Mouse (Mus musculus): ENCODE measurements around the gene Adgrl2.

Gene Adgrl2

DNA sequence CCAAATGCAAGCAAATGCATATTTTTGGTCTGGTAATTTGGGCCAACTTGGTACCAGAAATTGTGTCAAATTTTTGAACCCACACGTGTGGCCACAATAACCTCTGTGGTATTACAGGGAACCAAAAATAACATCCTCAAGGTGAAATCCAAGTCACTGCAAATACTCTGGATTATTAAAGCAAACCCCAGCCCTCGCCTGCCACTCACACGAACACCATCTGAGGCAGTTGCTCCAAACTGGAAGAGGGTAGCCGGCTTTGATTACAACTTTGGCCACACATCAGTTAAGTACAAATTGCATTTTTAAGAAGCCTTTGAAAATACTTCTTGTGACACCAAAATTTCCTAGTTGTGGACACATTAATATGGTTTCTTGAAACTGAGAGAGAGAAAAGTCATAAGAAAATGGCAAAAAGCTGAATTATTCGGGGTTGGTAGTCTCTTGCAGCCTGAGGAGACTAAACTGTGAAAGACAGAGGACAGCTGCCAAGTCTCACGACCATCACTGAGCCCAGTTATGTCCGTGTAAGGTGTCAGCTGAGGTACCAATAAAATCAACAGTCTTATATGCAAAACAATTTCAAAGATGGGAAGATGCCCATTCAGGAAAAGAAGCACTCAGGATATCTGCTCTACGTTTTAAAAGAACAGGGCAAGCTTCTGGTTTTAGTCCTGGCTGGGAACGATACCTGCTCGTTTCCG is 18.3 kb downstream of the Adgrl2 start:
- DNase-seq, result no peak

DNA sequence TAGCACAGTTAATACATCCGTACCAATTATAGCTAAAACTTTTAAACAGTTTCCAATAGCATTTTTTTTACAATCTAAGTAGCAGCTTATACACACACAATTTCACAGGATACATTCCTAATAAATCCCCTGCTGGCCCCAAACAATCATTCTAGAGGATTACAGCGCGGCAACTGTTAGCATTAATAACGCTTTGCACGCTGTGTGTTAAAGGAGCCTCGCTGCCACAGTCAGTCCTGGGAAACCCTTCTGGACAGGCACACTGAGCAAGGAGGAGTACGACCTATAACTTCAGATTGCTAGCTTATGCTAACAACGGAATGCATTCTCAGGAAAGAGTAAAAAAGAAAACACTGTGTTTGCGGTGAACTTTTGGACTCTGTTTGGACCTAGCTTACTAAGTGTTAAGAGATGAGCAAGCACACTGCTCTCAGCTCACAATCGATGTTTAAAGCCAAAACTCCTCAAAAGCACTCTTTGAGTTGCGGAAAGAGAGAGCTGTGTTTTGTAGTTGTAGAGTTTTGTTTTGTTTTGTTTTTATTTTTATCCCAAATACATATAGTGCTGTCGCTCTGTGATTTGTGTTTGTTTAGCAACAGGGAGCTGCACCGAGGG is 25.3 kb downstream of the Adgrl2 start:
- no peak for DNase-seq

DNA sequence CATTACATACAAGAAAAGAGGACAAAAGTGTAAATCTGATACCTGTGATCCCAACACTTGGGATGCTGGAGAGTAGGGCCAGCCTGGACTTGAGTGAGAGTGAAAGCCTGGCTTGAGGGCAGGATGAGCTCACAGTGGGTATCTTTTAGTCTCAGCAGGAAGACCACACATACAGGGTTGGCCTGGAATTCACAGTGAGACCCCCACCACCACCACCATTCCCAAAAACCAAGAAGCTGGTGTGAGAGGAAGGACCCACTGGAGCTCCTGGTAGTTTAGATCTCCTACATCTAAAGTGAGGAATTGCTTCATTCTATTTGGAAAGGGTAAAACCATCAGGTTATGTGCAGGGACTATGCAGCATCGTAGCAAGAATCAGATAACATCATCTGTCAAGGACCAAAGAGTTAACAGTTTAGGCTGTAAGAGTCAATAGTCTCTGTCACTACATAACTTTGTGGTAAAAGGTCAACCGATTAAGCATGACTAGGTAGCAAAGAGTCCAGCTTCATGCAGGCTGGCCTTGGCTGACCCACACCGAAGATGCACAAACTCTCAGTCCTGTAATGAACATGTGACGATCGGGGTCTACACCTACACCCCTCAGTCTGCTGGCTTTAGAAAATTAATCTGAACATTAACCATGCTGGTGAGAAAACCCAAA is 26.8 kb downstream of the Adgrl2 start:
- no peak for DNase-seq

DNA sequence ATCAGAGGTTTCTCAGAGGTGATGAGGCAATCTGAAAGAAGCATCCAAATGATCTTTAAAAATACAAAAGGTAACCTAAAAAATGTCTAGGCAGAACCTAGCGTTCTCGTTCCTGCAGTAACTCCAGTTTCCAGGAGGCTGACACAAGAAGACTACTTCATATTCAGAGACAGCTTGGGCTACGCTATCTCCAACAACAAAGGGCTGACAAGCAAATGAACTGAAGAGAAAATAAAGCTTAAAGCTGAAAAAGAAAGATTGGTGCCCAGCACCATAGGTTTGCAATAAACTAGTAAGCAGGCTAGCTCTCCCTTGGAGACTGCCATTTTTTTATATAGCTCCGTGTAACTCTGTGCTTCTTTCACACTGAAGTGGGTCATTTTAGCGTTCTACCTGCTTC is 28.7 kb downstream of the Adgrl2 start:
- DNase-seq, result no peak

DNA sequence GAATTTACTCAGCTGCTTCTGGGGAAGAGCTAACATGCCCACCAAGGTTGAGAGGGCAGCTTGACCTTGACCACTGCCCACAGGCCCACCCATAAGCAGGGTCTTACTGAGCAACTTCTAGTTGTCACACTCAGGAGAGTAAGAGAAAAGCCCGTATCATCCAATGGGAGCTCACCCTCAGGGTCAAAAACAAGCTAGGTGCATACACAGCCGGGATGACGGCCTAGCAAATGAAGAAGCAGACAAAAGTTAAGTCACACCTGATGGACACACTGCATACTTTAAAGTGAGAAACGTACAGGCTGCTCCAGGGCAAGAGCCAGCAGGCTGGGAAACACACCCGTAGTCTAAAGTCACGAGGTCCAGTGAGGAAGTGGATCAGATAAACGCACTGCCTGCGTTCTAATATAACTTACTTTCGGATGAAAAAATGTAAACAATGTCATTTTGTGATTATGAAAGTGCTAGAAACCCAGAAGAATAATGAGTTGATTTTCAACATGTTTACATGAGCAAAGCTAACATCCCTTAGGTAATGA is 29.5 kb downstream of the Adgrl2 start:
- no peak for DNase-seq

DNA sequence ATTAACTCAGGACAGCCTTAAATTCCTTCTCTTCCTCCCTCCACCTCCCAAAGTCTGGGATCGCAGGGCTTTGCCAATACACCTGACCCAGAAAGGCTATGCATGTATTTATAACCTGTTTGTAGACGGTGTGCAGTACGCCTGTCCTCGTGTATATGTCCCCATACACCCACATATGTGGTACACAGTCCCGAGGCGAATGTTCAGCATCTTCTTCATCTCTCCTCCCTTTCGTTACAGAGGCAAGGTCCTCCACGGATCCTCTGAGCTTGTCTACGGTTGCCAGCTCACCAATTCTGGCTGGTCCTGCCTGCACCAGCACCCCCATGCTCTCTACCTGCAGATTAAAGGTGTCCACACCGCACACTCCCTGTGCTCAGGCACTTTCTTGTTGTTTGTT is 30.1 kb downstream of the Adgrl2 start:
- DNase-seq, result no peak

DNA sequence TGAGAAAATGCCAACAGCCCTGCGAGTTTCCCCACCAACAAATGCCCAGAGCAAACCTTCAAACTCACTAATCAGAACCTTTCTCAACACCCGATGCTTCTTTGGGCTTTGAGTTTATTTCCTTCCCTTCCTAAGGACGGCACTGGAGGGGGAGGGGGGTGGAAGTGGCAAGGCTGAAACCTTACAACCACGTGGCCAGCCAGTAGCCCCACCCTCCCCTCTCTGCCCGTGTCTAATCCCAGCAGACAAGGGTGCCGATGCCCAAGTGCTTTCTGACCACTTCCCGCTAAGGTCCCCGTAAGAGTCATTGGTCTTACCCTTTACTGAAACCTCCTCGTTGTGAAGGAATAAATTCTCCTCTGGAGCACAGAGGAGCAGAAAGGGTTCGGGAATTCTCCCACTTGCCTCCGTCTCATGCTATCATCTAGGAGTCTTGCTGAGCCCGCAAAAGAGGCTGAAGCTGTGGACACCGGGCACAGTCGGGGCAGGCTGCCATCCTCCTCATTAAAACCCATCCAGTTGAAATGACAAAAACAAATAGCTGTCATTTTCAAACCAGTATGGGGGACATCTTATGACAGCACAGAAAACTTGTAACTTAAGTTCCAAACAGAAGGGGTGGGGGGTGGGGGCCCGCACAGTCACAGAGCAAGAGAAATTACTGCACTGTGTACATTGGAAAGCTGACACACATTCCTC is 30.9 kb downstream of the Adgrl2 start:
- DNase-seq, result no peak

DNA sequence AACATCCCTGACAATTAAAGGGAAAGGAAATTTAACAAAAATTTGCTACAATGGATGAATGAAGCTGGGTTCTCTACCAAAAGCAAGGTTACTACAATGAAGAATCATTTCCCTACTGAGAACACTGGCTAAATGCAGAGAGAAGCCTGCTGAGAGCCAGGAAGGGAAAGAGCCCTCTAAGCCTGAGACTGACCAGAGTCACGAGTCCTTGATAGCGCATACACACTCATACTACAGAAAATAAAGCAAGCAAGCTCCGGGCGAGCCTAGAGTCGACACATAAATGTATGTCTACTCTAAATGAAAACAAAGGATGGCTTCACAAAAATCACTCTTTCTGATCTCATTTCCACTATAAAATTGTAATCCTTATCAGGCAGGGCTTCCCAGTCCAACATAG is 31.6 kb downstream of the Adgrl2 start:
- DNase-seq, result no peak

DNA sequence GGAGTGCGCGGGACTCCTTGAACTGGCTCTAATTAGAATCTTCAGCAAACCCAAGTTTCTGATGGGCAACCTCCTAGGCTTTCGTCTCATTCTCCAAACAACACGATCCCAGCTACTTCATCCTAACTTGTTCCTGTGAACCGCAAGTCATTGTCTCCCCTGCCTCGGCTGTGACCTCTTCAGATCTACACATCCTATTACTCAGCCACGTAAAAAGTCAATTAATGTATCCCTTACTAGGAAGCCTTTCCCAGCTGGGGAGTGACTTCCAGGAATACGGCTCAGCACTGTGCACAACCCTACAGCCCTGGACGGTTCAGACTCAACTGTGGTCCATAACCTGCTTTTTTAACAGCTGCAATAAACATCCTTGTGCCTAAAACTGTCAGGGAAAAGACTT is 32.2 kb downstream of the Adgrl2 start:
- DNase-seq, result no peak

DNA sequence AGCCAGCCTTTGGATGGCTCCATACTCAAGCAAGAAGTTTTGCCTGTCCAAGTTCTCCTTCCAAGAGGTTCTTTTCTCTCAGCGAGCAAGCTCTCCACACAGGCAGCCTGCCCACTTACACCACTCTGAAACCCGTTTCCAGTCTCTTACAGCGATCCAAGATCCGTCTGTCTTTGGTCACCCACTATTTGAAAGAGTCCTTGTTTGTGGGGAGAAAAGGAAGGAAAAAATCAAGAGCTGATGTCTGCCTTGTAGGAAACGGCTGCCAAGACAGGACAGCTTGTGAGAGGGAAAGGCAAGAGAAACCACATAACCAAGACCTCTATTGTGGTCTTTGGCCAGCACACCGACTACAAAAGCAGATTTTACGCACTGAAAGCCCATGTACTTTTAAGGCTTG is 33.5 kb downstream of the Adgrl2 start:
- no peak for DNase-seq

DNA sequence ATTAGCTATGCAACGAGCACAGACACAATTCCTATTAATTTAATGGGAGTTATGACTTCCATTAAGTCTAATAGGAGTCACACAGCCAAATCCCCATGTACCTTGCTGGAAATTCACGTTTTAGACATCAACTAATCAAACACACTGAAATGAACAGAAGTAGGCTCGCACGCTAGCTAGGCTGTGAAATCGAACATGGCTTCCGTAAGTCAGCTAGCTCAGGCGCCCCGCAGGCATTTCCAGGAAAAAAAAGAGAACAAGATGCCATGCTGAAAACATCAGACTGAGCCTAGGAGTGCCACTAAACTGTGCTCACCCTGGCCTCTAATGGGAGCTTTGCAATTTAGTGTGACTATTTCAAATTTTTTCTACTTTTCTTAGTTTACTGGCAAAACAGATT is 40.6 kb downstream of the Adgrl2 start:
- no peak for DNase-seq

DNA sequence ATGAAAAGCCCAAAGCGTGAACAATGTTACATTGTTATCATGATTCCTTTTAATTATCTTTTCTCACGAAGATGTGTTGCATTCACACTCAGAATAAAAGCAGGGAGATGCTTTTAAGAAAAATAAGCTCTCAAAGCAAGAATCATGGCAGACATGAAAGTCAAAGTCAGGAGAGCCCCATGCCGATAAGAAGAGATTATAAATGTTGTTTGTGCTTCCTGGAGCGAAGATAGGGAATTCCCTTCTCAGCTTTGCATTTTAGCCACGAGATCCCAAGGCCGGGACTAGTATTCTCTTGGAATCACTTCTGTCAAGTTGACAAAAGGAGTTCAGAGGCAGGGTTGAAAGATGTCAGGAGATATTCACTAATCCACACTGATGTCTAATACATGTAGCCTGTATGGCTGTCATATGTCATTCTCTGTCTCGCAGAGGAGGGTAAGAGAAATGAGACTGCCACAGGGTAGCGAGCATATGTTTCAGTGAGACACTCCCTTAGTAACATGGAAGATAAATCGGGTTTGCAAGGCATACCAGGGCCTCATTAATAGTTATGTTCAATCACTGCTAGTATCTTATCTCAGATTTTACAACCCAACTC is 42.5 kb downstream of the Adgrl2 start:
- DNase-seq, result no peak

DNA sequence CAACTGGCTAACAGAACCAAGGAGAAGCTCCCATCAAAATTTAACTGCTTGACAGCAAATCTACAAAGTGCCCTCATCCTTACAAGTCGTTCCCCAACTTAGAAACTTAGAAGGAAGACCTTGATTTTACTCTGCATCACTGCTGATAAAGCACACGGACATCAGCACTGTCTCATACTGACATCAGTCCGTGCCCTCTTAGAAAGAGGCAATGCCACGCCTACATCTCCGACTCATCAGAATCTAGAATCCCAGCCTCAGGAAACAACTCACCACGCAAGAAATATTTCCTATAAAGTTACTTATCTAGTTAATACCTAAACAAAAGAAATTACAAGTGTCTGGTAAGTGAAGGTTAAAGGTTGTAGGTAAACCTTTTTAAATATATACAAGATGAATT is 43.1 kb downstream of the Adgrl2 start:
- DNase-seq, result no peak

DNA sequence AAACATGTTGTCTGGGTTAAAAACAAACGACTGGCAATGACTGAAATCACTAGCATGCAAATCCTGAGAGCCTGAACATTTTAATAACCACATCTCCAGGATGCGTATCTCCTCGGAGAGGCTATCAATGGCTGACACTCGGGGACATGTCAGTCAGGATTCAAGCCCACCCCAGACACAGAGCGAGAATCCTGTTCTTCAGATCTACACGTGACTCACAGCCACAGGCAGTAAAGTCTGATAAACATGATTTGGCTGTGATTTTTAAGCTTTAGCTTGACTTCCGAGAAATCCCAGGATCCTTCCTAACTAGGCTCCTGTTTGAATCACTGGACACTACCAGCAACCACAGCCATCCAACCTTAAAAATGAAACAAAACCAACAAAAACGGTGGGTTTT is 44.8 kb downstream of the Adgrl2 start:
- no peak for DNase-seq

DNA sequence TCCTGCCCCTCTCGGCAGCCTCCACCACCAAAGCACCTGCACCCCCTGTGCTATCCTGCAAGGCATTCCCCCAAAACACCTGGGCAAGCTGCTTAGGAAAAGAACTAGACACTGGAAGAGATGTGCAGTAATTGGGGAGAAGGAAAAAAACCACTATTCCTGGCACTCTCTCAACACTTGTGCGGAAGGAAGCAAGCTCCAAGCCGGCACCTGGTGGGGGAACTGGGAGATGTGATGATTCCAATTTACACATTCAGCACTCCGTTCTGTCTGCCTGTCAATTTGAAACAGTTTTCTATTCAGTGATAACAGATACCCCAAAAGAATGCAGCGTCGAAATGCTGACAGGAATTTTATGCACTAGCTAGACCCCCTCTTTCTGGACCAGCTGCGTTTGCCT is 50.9 kb downstream of the Adgrl2 start:
- no peak for DNase-seq

DNA sequence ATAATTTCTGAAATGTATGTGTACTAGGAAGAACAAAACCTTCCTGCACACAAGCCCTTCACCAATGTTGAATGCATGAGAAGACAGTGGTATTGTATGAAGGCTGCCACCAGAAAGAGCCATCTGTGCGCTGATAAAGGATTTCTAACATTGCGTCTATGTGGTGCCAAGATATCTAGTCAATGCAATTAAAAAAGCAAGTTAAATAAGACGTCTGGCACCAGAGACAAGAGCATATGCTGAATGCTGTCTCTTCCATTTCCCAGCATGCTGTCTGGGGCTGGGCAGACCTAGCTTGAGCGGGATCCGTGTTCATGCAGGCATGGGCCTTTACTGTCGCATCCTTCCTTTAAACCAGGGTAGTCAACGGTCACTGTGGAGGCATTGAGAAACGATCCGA is 55.3 kb downstream of the Adgrl2 start:
- no peak for DNase-seq

DNA sequence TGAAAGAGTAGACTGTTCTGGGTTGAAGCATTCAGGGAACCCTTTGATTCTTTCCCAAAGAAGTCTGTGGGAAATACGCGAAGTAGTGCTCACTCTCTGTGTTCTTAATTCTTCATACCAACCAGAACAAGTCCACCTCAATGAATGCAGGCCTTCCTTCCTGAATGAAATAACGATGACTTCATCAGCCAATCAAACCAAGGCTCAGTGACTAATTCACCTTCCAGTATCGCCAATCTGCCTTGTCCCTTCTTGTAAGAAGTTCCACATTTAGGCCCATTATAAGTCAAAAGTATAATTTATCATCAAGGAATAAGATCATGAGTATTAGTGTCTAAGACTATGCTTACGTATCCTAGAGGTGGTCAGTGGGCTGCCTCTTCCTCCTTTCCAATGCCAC is 56.1 kb downstream of the Adgrl2 start:
- no peak for DNase-seq

DNA sequence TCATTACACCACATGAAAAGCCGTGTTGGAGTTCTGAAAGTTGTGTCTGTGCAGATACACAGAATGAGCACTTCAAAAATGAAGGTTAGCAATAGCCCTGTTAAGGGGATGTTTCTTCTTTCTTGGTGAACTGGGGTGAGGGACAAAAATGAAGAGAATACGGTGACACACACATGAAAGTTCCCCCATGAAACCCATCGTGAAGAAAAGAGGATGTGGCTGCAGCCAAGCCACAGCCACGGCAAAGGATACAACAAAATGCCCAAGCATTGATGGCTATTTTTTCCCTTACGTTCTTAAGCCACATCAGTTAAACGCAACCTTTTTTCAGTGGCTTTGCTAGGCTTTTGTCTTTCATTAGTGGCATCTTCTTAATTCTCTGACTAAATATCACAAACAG is 57.2 kb downstream of the Adgrl2 start:
- no peak for DNase-seq

DNA sequence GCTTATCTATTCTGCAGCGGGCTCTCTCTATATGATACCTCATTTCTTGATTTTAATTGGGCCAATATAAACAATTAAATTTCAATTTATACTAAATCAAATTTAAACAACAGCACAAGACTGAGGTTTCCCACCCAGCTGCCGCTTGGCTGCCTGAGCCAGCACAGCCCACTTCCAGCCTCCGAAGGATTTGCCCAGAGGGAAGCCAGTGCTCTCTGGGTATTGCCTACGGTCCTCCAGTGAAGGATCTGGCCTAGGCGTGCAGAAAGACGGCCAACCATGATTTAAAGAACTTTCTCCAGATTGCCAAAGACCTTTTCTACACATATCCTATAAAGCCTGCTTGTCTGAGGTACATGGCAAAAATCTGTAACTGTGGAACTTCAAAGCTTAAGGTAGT is 59.4 kb downstream of the Adgrl2 start:
- no peak for DNase-seq

DNA sequence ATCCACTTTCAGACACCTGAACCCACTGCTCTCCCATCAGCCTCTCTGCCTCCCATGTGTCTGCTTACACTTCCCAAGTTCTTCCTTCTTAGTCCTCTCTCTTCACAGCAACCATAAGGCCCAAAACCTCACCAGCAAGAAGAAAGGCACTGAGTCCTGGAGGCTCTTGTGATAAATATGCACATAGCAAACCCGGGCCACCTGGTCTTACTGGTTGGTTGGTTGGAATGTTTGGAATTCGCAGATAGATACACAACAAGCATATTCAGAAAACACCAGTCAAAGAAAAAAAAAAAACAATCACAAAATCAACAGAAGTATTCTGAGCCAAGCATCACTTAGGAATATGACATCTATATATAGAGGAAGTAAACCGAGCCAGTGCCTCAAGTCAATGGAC is 64.0 kb downstream of the Adgrl2 start:
- no peak for DNase-seq

DNA sequence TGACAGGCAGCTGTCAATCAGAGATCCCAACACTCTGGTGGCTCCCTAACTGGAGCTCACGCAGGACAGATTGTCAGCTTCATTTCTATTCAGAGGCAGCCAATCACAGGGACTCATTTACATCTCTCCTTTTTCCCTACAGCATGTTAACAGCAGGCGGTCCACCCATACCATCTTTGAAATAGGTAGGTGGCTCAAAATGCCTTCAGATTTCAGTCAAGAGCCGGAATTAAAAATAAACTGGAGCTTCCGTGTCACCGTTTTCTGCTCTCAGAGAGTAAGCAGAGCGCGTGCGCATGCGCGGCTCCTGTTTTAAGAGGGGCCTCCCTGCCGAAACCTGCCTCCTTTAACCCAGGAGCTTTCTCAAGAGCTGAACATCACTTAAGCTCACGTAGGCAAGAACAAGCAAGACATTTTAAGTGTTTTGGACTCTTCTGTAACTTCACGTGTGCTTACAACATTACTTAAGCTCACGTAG is 67.7 kb downstream of the Adgrl2 start:
- DNase-seq, result peak; percentile 13

DNA sequence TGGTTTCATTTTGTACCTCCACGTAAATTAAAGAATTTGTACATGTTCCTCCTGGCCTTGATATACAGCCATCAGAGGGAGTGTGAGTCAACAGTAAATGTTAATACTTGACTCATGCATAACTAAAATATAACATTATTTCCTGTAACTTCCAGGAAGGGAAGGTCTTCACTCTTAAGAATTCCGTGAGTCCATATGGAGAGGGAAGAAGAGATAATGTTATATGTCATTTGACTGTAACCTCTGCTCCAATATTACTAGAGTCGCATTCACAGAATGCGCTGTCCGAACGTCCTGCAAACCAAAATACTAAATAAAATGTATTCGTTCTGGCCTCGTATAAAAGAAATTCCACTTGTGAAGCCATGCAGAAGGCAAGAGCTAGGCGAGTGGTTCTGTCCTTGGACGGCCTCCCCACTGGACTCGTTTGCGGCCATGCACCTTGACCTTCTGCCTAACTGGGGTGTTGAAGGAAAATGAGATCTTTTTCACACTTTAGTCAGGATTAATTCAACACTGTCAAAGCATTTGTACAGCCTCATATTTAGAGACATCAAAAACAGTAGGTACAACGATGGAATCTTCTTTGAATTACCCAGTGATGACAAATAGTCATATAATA is 68.3 kb downstream of the Adgrl2 start:
- no peak for DNase-seq

DNA sequence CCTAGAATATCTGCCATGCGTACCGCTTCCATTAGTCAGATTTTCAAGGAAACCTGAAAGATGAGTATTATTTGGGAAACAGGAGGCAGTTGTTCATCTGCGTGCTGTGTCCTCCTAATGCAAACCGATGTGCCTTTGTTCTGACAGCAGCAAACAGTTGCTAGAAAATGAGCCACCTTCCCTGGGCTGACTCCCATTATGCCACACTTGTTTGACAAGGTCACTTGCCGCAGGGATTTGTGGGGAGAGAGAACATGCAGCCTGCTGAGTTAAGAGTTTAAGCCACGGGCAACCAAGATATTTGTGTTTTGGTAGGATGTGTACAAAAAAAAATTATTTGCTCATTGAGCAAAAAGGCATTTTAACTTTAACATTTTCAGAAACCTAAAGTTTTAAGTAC is 69.5 kb downstream of the Adgrl2 start:
- no peak for DNase-seq
